Mouse (Mus musculus) thymus, postnatal 10 days (tissue): Measurements from ENCODE around the gene Nipa2.

ENCODE experiments used
- DNase-seq, 2 experiments: peaks; one replicate each; pipeline ENCODE4 v3.0.0; 2021; ENCODE audit warnings: low spot score in 2 of 2

The Nipa2 gene

DNA sequence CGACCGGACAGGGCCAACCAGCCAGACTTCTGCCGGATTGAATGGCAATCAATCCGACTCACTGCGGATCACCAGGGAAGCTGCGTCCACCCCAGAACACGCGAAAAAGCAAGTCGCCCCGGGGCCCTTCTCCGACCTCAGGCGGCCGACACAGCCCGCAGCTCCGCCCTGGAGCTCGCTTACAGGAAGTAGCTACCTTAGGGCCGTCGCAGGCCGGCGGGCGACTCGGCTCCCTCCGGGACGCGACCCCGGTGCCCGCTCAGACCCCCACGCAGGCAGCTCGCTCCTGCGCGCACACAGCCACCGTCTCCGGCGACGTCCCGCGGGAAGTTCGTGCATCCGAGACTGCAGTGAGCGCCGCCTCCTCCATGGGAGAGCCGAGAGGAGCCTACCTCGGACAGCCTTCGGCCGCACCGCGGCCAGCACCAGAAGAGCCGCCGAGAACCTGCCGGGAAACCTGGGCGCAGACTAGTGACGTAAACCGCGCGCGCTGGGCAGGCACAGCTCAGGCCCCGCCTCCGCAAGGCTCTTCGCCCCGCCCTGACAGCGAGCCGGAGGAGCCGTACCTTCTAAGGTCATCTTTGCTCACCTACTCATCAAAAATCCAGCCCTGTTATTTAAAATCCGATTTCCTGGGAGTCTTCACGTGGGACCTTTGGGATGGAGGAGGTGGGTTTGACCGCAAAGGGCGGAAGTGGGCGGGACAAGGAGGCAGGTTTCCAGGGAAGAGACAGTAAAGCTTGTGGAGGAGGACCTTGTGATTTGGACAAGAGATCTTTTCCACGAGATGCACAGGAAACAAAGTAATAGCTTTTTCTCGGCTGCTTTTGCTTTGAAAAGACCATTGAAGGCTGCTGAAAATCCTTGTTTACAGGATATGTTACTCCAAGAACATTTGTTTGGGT is at the start of gene Nipa2:
Gene Nipa2 (minus strand): TSS at position 473 of the 905 bp plus-strand sequence.
- DNase-seq: peak; percentile 82 to 92

DNA sequence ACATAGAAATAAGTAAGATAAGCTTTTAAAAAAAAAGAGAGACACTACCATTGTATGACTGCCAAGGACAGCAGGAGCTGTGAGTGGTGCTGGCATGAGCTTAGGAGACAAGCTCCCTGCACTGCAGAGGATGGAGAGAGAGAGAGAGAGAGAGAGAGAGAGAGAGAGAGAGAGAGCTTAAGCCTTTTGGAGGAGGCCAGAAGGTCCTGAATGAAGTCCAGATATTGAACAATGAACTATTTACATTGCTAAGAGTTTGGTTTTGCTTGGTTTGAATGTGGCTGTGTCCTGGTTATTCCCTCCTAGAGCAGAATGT is 48.7 kb upstream of the Nipa2 start:
- DNase-seq: no peak

DNA sequence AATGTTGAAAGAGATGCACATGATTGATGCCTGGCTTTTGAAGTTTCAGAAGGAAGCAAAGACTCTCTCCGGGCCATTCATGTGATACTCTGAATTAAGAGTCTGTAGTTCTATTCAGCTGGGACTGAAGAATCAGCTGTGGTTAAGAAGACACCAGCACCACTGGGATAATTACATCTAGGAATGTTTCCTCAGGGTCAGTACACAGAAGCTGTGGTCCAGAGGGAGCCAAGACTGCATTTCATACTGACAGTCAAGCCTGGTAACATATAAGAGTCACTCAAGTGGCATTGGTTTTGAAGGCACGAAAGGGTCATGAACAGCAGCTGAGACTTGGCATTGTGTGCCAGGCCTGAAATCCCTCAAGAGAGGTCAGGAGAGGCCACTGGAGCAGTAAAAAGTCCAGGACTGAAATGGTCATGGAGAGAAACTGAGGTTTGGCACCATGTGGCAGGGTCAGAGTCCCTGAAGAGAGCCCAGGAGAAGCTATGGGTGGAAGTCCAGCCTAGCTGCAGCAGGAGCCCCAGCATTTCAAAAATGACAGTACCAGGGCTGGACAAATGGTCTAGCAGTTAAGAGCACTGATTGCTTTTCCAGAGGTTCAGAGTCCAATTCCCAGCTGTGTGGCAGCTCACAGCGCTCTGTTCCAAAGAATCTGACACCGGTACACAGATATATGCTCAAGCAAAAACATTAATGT is 48.2 kb upstream of the Nipa2 start:
- no peak for DNase-seq

DNA sequence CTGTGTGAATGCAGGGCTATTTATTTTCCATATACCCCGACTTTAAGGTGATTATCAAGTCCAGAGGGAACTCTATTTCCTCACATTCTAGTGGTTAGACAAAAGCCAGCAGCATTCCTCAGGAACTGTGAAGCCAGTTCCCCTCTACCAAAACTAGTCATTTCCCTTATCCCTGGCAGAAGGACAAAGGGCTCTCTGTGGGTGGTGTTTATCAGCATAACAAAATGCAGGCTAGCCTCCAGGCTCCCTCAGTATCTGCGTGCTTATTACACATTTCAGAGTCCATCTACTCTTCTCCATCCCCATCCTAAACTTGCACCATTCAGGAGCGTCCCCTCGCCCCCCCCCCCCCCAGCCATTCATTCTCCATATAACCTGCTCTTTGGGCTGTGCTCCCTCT is 36.7 kb upstream of the Nipa2 start:
- DNase-seq: no peak

DNA sequence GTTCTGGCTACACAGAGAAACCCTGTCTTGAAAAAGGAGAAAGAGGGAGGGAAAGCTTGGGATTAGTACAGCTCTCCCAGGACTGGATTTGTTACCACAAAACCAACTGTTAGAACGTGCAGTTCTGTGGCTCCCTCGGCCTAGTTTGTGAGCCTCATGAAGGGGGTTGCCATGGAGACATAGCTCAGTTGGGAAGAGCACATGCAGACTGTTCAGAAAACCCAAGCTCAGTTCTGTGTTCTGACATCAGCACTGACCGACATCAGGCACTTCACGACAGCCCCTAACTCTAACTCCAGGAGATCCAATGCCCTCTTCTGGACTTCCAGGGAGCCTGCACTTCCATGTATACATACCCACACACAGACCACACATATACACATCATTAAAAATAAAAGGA is 32.7 kb upstream of the Nipa2 start:
- no peak for DNase-seq

DNA sequence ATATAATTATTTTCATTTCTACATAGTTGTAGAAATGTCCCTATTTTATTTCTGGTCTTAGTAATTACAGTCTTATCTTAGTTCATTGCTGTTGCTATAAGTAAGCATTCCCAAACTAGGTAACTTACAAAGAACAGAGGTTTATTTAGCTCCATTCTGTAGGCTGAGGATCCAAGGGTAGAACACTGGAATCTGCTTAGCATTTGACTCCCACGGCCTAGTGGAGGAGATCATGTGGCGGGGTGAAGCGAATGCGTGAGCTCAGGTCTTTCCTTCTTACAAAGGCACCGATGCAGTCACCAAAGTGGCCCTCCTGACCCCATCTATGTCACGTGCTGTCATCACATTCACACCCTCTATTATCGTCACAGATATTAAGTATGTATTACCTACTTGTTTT is 29.6 kb upstream of the Nipa2 start:
- DNase-seq: no peak

DNA sequence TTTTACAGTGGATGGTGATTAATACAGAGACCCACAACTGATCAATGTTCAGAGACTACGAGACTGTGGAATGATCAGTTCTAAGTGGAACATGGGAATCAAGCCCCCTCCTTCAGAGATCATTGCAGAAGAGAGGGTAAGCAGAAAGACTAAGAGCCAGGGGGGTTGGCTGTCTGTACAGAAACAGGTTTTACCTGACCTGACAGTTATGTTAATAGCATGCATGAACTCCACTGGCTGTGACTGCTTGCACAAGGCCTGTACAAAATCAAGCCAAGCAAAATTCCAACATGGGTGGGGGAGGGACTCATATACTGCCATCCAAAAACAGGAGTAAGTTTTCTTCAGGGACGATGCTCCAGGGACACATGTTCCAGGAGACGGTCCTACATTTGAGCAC is 28.9 kb upstream of the Nipa2 start:
- DNase-seq: no peak

DNA sequence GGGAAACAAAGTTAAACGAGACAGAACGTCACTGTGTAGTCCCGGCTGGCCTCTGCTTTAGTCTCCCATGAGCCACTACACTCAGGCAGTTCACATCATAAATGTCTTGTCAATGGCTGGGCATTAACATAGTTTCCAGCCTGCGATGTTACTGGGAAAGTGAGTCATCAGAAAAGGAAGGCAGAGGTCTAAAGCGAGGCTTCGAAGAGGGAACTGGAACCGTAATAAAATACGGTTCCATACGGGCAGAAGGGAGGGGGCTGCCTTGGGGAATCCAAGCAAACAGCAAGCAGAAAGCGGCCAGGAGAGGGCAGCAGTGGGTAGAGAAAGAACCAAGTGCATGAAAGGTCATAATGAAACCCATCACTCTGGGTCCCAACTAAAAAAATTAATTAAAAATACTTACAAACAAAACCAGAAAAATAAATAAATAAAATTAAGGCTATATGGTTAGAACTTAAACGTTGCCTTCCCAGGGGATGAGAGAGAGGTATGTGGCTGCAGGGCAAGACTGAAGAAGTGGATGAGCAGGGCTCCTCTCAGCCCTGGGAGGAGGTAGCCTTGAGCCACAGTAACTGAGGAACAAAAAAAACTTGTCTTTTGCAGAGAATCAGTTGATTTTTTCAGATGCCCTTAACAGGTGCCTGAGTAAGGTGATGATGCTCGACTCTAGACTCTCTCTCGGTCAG is 24.4 kb upstream of the Nipa2 start:
- DNase-seq: peak; percentile 24 to 70

DNA sequence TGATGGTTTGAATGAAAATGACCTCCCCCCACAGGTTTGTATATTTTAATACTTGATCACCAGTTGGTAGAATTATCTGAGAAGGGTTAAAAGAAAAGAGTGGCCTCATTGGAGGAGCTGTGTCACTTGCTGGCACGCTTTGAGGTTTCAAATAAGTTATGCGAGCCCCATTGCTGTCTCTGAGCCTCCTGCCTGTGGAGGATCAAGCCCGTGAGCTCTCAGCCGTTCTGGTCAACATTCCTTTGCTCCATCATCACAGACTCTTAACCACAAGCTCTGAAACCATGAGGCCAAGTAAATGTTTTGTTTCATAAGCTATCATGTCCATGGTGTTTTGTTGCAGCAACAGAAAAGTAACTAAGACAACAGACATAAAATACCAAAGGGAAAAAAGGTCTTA is 22.5 kb upstream of the Nipa2 start:
- no peak for DNase-seq

DNA sequence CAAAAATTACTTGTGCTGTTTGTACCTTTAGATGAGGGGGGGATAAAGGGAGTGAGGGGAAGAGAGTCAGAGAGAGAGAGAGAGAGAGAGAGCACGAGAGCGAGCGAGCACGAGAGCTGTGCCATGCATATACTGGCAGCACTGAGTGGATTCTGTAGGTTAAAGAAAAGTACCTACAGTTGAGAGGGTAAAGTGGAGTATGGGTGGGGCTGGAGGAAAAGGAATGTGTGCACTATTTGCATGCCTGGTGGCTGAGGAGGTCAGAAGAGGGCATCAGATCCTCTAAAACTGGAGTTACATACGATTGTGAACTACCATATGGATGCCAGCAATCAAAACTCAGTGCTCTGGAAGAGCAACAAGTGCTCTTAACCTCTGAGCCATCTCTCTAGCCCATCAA is 20.8 kb upstream of the Nipa2 start:
- DNase-seq: no peak

DNA sequence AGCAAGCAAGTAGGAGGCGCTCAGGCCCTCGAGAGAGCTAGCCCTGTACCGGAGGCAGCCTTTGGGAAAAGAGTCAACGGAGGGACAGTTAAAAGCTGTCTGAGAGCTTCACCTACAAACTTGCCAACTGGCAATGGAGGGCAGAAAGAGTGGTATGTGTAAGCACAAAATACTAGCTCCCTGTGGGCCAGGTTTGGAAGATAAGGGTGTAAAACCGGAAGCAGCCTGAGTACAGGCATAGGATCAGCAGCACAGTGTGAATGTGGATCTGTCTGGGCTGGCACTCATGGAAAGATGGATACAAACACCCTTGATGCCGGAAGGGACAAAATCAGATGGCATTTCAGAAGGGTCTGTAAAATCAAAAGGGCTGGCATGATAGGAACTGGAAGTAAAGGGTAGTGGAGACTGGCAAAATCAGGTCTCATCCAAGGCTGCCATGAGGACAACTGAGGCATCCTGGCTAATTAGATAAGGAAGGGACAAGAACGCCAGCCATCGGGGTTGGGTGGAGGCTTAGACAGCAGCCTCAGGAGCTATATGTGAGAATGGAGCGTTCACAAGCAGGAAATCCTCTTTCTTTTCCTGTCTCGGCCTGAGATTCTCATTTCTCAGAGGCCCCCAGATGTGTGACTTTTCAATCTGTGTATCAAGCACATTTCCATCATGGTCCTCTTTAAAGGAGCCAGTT is 19.9 kb upstream of the Nipa2 start:
- DNase-seq: no peak

DNA sequence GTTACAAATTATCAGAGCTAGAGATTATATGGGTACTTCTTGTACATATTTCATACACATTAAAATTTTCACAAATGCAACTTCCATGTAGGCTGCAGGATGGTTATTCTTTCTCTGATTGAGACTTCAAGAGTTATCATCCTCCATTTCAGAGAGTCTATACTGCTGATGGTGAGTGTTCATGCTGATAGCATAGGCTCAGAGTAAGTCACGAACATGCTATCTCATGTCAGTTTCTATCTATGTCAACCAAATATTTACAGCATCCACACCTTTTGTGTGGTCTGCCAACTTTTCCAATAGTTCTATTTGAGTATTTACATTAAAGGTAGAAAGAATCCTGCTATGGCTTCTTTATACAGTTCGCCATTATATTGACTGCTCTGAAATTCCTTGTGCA is 19.2 kb upstream of the Nipa2 start:
- no peak for DNase-seq

DNA sequence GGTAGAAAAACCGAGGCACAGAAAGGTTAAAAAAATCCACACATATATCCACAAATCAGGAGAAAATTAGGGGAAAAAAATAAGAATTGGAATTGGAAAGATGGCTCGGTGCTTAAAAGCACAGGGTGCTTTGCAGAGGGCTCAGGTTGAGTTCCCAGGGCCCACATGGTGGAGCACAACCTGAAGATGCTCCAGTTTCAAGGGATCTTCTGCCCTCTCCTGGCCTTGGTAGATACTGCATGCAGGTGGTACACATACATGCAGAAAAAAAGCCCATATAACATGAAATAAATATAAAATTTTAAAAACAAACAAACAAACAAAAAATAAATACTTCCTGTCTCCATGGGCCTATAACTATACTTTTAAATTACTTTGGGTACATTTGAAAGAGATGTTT is 12.2 kb upstream of the Nipa2 start:
- no peak for DNase-seq

DNA sequence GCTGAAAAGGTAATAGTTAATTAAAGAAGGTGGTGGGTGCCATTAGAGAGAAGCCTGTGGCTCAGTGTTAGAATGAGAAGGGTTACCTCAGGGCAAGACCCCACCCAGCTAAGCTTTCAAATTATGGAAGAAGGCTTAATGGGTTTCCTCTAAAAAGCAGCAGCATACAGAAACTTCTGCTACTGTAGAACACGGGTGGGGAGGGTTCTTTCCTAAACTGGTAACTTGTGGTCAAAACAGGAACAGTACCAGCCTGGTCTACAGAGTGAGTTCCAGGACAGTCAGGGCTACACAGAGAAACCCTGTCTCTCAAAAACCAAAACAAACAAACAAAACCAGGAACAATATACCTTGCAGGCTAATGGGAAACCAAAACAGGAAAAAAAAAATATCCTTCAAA is 7.1 kb upstream of the Nipa2 start:
- no peak for DNase-seq

DNA sequence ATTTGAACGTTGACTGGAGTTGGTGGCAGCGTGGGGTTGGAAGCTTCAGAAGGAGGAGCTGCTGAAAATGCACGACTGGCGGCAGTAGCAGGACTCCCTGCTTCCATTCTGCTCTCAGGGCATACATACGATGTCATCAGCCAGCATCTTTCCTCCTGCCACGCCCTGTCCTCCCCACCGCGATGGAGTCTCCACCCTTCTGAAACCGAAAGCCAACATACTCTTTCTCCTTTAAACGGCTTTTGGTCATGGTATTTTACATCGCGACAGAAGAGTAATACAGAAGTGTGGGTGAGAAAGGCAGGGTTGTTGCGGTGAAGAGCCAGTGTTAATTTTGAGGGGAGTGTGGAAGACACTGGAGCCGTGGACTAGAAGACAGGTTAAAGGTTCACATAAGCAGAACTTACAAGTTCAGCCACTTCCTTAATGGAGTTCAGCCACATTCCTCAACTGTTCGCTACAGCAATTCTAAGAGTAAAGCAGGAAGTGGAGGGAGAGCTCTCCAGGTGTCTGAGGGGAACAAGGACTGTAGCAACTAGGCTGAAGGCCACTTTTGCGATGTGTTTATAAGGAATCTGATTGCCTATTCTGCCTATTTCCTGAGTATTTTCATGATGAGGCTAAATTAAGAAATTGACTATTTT is 6.1 kb upstream of the Nipa2 start:
- peak; percentile 7 for DNase-seq

DNA sequence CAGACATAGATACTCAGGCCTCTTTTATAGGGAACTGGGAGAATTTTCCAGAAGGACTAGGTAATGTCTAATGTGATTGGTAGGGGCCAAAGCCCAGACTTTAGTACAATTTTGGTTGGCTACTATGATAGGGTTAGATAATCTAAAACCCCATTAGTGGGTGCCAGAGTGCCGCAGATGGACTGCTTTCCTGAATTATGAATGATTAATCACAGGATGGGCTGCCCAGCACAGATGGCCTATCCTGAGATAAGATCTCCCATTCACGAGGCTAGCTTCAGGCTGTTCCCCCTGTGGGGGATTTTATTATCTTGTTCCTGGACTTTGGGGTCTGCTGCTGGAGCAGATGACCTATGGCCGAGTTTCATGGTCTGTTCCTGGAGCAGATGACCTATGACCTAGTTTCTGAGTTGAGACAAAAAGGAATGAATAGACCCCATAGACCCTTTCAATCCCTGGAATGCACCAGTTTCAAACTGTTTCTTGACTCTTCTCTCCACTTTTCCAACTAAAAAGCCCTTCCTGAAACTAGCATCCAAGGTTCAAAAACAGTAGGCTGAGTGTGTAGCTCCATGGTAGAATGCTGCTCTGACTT is 4.7 kb upstream of the Nipa2 start:
- DNase-seq: no peak

DNA sequence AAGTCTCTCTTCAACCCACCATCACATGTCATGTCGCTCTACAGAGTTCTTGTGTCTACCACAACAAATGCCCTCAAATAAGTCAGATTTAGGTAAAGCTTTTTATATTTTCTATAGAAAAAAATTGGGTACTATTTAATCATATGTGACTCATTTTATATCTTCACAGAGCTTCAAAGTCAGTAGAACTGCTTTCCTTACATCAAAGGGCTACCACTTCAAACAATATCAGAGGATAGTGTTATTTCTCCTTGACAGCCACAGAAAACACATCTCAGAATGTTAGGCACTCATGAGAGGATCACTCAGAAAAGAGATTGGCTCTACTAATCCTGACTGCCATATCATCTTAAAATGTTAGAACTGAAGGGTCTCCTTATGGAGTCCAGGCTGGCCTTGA is 1.8 kb downstream of the Nipa2 start:
- DNase-seq: no peak

DNA sequence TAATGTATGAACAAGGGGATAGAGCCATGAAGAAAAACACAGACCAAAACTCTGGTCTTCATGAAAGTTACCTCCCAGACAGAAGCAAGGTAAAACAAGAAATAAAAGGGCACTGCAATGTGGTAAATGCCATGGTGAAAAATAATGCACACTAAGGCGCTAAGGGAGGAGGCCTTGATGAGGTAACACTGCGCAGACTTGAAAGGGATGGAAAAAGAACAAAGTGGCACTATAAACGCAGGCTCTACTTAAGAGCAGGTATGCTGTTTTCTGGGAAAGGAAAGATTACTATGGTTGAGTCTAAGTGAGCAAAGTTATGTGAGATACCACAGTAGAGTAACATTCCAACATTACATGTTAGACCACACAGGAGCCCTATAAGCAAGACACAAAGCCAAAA is 2.5 kb downstream of the Nipa2 start:
- DNase-seq: no peak

DNA sequence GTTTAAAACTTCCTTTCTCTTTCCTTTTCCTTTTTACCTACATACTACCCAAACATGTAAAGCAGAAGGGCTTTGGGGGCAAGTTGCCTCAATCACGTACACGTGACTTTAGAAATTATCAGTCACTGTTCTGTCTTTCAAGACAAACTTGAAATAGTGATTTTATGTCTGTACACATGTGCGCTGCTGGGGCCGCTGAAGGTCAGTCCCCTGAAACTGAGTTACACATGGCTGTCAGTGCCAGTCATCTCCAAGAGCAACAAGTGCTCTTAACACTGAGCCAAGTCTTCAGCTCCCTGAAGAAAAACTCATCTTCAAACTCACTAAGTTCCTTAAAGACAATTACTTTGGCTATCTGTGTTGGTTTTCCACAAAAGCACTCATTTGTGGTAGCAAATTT is 4.4 kb downstream of the Nipa2 start:
- no peak for DNase-seq

DNA sequence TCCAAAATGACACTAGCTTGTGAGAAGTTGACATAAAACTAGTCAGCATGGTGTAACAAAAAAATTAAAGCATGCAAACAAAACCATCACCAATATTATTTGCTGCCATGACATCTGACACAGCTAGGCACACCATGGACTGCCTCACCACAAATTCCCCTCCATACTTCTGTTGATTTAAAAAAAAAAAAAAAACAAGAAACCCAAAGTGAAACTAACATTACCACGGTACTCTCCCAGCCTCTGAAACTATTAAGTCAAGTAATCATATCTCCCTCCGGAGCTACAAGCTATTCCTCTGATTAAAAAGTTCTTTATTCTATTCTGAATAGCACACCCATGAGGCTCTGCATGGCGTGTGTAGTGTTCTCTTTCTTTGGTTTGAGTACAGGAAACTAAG is 5.1 kb downstream of the Nipa2 start:
- no peak for DNase-seq

DNA sequence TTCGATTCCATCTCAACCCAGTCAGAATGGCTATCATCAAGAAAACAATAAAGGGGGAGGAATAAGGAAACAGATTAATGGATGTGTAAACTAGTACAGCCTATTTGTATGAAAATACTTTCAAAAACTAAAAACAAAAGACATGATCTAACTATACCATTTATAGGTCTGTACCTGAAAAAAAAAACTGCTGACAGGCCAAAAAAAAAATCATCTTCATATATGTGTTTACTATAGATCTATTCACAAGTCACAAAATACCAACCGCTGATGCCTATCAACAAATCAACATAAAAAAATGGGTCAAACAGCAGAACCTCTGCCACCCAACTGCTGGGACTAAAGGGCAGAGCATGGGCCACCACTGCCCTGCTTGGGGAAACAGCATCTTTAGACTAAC is 6.2 kb downstream of the Nipa2 start:
- no peak for DNase-seq
